Mouse (Mus musculus) mesoderm, embryonic 11.5 days (tissue): Measurements from ENCODE around the gene 1810010H24Rik.
"Not testable (repeated sequence)": the region's sequence is repeated elsewhere in the genome, so short reads cannot be mapped to it uniquely, and the experiment has no call there.

ENCODE experiments used
- DNase-seq: peaks from one replicate; pipeline ENCODE4 v3.0.0-alpha.2; 2012; ENCODE audit warnings: low read depth, low spot score

The 1810010H24Rik gene

GRCm38 (mm10) chr11:107041396-107041795 lies 15.9 kb downstream of the 1810010H24Rik start:
- no peak for DNase-seq

GRCm38 (mm10) chr11:107043361-107043760 lies 17.9 kb downstream of the 1810010H24Rik start:
- no peak for DNase-seq

GRCm38 (mm10) chr11:107044321-107044720 lies 18.8 kb downstream of the 1810010H24Rik start:
- peak; percentile 73 for DNase-seq

- DNase-seq: no peak
Measured at GRCm38 (mm10) chr11:107045546-107045945, 20.1 kb downstream of the 1810010H24Rik start.

GRCm38 (mm10) chr11:107046766-107047620 lies 21.5 kb downstream of the 1810010H24Rik start:
- DNase-seq: no peak

GRCm38 (mm10) chr11:107054870-107055269 lies 29.4 kb downstream of the 1810010H24Rik start:
- no peak for DNase-seq

- no peak for DNase-seq
Measured at GRCm38 (mm10) chr11:107057391-107057790, 31.9 kb downstream of the 1810010H24Rik start.

- DNase-seq: not testable (repeated sequence)
Measured at GRCm38 (mm10) chr11:107059634-107060033, 34.2 kb downstream of the 1810010H24Rik start.

- DNase-seq: no peak
Measured at GRCm38 (mm10) chr11:107060941-107061340, 35.5 kb downstream of the 1810010H24Rik start.

- DNase-seq: no peak
Measured at GRCm38 (mm10) chr11:107063067-107063466, 37.6 kb downstream of the 1810010H24Rik start.

- no peak for DNase-seq
Measured at GRCm38 (mm10) chr11:107064590-107064989, 39.1 kb downstream of the 1810010H24Rik start.

- DNase-seq: no peak
Measured at GRCm38 (mm10) chr11:107065216-107065785, 39.8 kb downstream of the 1810010H24Rik start.
